Mouse (Mus musculus) v-Abl transformed pro-B cells (cell line): ENCODE data around the gene Mapk3.

Source experiments
- in situ Hi-C, 2 experiments: fragments of 400-800 bp; cut with MboI; formaldehyde crosslinking; loops; one replicate each; pipeline ENCODE4 v1.15.1; 2025; ENCODE audit not compliant: unreplicated experiment in 2 of 2

Gene Mapk3

DNA sequence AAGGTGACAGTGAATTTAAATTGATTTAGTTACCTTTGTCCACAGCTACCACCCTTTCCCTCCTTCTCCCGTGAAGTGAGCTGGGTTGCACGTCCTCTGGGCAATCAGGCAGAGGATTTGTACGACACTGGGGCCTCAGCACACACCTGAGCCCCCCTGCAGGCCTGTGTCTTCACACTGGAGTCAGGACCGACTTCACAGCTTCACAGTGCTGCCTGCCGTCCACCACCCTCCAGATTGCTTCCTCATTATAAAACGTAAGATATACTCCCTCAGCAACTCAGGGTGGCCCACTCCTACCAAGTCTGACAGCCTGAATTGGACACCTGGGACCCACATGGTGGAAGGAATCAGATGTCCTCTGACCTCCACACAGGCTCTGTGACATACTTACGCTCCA lies 862 bp upstream of the Mapk3 start:
- in situ Hi-C loops = no loop called here

DNA sequence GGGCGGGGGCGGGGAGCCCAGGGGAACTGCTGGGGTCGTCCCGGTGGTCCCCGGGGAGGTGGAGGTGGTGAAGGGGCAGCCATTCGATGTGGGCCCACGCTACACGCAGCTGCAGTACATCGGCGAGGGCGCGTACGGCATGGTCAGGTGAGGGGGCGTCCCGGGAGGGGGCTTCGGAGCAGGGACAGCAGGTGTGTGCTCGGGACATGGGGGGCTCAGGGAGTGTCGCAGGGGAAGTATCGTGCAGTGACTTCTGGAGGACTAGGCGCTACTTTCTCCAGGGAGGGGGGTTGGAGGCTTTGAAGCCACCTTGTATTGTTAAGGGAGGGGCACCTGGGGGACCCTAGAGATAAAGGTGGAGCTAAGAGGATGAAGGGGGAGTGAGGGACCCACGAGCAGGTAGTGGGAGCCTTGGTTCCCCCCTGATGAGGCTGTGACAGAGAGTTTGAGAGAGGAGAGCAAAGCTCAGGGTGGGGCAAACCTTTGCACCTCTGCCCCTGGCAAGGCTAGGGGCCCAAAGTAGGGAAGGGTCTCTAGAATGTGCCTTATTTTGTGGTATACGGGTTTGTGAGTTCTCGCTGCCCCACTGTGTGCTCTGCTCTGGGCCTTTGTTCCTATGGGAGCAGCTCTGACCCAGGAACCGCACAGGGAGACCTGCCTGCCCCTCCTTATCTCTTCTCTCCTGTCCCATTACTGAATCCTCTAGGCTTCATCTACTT lies 430 bp downstream of the Mapk3 start:
- in situ Hi-C loops = loop anchor here in 1 of 2 experiments (5.0 kb wide), 1 partner anchor 58 kb away; no protein-coding TSS in a partner anchor

DNA sequence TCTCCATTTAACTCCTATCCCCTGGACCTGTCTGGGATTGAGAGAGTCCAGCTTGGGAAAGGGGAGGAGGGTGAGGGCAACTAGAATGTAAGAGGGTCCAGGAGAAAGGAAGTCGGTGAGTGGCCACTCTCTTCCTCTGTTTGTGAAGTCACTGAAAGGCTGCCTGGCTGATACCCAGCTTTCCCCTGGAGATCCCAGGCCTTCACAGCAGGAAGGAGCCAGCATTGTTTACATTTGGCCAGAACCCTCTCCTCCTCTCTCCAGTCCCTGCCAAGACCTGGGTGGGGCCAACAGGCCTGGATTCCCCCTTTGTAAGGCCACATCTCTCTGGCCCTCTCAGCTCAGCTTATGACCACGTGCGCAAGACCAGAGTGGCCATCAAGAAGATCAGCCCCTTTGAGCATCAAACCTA lies 996 bp downstream of the Mapk3 start:
- in situ Hi-C loops = loop anchor here in 1 of 2 experiments (5.0 kb wide), 1 partner anchor 58 kb away; no protein-coding TSS in a partner anchor

DNA sequence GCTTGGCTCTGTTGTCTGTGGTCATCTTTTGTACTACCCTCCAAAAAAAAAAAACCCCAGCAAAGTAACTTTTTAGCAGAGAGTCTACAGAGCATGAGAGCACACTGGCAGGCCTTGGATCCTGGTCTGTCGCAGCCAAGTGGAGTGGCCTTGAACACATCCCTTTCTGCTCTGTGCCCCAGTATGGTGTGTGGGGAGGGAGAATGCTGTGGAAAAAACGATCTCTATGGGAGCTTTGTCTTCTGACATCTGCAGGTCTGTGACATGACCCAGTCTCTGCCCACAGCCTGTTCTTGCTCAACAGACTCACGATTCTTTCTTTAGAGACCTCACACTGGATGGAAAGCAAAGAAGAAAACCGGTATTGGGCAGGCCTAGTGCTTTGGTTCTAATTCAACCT lies 1.6 kb downstream of the Mapk3 start:
- in situ Hi-C loops = loop anchor here in 1 of 2 experiments (5.0 kb wide), 1 partner anchor 59 kb away; no protein-coding TSS in a partner anchor

DNA sequence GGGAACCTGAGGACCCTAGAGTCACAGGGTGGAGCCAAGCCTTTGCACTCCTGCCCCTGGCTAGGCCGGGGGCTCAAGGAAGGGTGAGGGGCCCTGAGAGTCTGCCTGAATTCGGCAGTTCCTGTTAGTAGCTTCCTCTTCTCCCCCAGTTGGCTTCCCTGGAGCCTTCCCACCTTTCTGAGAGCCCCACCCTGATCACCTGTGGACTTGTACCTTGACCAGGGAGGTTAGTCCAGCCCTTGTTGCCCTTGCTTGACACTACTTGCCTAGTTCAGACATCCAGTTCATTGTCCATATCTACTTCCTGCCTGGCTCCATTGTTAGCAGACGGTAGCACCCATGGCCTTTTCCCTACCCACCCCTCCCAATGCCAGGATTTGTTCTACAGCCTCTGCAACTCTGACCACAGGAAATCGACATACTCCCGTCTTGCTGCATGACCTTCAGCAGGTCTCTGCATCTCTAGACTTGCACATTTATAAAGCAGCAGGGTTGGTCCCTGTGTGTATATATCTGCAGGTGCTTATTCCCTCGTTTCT lies 2.2 kb downstream of the Mapk3 start:
- in situ Hi-C loops = loop anchor here in 1 of 2 experiments (5.0 kb wide), 1 partner anchor 59 kb away; no protein-coding TSS in a partner anchor

DNA sequence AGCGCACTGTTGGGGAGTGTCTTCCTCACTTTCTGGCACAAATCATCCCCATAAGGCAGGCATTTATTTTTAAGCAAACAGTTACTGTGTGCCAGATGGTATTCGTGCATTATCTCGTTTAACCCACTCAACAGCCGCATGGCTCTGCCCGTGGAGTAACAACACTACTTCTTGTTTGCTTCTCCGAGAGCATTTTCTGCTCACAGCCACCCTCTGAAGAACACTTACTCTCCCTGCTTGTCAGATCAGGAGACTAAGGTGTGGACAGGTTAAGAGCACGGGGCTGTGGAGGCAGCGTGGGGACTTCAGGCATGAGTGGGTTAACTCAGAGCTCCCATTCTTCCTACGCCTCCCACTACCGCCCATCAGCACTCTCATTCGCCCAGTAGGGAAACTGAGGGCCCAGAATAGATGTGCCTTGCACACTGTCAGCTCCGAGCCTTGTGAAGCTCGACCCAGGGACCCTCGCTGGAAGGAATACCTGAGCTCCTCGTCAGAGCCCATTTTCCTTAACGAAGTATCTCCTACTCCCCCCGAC lies 3.1 kb downstream of the Mapk3 start:
- in situ Hi-C loops = loop anchor here in 1 of 2 experiments (5.0 kb wide), 1 partner anchor 60 kb away; no protein-coding TSS in a partner anchor

DNA sequence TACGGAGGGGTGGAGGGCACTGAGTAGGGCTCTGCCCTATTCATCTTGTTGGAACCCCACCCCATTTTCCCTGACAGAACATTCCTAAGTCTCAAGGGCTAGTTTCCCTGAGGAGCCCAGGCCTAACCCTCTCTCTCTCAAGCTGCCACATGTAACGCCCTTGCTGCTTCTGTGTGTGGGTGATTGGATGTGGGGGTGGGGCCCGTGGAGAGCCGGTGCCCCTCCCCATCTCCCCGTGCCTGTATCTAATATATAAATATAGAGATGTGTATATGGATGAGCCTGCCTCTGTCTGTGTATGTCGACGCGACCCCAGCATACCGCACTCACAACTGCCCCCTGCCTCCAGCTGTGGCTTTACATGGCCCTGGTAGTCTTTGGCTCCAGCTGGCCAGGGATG lies 6.1 kb downstream of the Mapk3 start:
- in situ Hi-C loops = no loop called here

DNA sequence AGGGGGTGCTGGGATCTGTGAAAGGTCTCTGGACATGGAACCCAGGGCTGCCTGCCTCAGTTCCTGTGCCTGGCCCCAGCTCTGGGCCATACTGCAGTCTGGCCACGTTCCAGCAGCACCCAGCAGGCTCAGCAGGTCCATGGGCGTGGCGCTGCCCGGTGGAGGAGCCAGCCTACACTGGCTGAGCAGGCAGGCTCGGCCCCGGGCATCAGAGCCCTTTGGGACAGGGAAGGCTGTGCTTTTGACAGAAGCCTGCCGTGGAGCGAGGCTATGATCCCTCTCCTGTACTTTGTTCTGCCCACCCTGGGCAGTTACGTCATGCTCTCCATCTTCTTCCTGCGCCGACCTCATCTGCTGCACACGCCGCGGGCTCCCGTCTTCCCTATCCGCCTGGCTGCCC lies 6.8 kb downstream of the Mapk3 start, which contains the start of gene Gdpd3:
Gene Gdpd3 (plus strand): TSS at position 134 of the 400 bp plus-strand sequence.
- in situ Hi-C loops = no loop called here

DNA sequence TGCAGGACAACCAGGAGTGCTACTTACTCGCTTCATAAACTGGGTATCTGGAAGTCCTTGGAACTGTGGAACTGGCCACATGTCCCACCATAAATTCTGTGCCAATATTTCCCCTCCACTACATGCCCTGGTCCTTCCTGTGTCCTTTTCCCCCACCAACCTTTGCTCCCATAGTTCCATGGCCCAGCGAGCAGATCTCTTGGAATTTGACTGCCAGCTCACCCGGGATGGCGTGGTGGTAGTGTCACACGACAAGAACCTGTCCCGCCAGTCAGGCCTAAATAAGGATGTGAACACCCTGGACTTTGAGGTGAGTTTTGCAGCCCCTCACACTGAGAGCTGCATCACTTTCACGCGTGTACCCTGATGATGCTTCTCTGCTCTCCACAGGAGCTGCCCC lies 7.6 kb downstream of the Mapk3 start:
- in situ Hi-C loops = no loop called here

DNA sequence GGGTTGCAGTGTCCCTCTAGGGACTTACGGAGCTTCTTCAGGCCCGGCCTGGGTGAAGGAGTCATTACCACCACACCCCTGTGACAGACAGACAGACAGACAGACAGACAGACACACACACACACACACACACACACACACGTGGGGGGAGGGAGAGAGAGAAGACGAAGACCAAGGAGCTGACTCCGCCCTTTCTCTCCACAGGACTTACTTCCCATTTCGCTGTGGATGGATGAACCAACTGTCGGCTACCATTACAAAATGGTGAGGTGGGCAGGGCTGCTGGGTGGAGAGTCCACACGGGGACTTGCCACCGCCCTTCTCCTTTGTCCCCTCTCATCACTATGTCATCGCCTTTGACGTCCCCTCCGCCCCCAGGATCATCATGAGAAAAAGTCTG lies 11.4 kb downstream of the Mapk3 start:
- in situ Hi-C loops = no loop called here

DNA sequence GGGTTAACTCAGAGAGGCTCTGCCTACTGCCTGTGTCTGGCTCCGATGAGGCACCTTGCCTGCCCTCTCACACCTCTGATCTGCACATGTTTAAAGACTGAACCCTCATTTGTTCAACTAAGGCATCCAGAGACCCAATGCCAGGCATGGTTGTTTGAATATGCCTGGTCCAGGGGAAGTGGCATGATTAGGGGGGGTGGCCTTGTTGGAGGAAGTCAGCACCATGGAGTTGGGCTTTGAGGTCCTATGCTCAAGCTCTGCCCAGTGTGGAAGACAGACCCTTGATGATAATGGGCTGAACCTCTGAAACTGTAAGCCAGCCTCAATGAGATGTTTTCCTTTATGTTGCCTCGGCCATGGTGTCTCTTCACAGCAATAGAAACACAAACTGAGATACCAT lies 13.9 kb downstream of the Mapk3 start:
- in situ Hi-C loops = no loop called here

DNA sequence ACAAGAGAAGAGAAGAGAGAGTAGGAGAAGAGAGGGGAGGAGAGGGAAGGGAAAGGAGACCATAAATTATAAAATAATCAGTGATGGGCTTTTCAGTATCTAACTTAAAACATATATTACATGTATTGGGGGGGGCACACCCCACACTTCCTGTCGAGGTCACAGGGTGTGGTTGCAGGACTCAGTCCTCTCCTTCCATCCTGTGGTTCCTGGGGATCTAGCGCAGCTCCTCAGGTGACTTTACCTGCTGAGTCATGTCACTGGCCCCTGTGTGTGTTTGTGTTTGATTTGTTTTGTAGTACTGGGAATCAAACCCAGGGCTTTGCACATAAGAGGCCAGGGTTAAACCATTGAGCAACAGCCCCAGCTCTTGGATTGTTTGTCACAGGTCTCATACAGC lies 15.1 kb downstream of the Mapk3 start:
- in situ Hi-C loops = no loop called here

DNA sequence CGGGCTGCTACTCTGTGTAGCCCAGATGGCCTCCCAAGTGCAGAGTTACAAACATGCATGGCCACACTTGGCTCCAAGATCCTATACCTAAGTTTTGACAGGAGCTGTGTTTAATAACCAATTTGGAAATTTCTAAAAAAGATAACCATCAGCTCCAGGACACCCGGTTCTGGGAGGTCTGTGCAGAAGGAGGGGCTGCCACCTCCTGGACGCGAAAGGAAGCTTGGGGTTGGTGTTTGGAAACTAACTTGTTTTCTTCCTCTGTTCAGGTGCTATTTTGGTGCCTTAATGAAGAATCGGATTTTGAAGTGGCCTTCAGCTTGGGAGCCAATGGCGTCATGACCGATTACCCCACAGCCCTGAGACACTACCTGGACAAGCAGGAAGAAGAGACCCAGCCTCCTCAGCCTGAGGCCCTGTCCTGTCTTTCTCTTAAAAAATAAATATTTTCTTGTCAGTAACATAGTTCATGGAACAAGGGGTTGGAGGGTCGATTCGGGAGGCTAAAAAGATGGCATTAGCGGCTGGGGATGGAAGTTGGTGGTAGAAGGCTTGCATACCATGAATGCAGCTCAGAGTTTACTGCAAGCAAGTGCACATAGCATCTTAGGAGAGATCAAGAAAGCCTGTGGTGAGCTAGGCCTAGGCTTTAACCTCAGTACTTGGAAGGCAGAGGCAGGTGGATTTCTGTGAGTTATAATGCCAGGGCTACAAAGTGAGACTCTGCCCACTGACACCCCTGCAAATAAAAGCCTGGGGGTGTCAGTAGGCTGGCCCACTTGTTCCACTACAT lies 16.0 kb downstream of the Mapk3 start:
- in situ Hi-C loops = loop anchor here in 1 of 2 experiments (5.0 kb wide), 1 partner anchor 73 kb away; no protein-coding TSS in a partner anchor

DNA sequence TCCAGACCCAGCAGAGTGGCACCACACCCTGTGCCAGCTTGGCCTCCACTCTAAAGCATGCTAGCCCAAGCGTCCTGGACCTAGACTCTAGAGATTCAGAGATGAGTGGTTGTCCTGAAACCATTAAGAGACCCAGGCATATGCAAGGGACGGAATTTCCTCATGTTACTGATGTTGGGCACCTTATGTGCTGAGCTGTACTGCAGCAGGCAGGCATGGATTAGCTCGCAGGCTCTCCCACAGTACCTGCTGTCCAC lies 16.5 kb downstream of the Mapk3 start:
- in situ Hi-C loops = loop anchor here in 1 of 2 experiments (5.0 kb wide), 1 partner anchor 74 kb away; no protein-coding TSS in a partner anchor

DNA sequence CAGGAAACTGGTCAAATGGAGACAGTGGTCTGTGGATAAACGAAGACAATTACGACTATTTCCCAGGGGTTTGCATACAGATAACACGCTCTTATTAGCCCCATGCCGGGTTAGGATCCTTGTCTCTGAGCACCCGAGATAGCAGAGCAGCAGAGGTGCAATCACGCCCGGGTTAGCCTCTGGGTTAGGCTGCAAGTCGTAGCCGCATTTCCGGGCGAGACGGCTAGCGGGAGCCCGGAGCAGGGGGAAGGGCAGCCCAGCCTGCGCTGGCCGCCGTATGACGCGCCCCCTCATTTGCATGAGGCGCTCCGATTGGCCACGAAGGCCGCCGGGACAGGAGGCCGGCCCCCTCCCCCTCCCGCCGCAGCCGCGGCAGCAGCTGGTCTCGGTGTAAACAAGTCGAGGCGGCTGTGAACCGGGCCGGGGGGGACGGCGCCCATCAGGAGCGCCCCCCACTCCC lies 17.2 kb downstream of the Mapk3 start, which contains the start of gene Ypel3:
Gene Ypel3 (plus strand): TSS at position 358 of the 460 bp plus-strand sequence.
- in situ Hi-C loops = loop anchor here in 1 of 2 experiments (5.0 kb wide), 1 partner anchor 74 kb away; no protein-coding TSS in a partner anchor

DNA sequence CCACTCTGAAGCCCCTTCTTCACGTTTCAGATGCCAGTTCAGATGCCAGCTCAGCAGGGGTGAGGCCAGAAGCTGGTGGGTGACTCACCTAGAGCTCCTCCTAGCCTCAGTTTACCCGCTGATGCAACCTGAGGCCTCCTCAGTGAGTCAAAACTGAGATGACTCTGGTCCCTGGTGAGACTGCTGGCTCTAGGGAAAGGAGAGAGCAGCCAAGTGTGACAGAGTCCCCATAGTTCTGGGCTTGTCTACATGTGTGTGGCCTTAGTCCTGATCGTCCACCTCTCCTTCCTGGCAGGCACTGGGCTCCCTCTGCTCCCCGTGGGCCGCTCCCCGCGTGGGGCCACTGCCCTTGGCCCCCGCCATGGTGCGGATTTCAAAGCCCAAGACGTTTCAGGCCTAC lies 18.1 kb downstream of the Mapk3 start:
- in situ Hi-C loops = loop anchor here in 1 of 2 experiments (5.0 kb wide), 1 partner anchor 75 kb away; no protein-coding TSS in a partner anchor

DNA sequence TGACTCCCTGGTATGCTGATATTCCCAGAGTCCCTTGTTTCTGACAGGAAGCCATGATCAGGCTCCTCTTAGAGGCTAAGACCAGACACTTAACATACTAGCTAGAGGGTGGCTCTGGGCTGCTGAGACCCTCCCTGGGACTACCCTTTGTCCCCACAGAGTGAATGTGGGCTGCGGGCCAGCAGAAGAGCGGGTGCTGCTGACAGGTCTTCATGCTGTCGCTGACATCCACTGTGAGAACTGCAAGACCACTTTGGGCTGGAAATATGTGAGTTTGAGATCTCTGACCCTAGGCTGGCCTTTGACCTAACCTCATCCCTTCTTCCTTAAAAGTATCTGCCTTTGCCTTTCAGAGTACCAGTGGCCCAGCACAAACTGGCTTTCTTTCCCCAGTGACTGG lies 18.7 kb downstream of the Mapk3 start:
- in situ Hi-C loops = loop anchor here in 1 of 2 experiments (5.0 kb wide), 1 partner anchor 76 kb away; no protein-coding TSS in a partner anchor

DNA sequence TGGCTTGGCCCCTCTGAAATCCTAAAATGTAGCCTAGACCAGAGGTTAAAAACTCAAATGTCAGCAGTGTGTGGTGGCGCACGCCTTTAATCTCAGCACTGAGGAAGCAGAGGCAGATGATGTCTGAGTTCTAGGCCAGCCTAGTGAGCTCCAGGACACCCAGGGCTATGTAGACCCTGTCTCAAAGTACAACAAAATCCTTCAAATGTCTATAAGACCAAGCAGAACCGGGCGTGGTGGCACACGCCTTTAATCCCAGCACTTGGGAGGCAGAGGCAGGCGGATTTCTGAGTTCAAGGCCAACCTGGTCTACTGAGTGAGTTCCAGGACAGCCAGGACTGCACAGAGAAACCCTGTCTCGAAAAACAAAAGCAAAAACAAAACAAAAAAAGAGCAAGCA lies 19.7 kb downstream of the Mapk3 start:
- in situ Hi-C loops = loop anchor here in 1 of 2 experiments (5.0 kb wide), 1 partner anchor 77 kb away; no protein-coding TSS in a partner anchor

DNA sequence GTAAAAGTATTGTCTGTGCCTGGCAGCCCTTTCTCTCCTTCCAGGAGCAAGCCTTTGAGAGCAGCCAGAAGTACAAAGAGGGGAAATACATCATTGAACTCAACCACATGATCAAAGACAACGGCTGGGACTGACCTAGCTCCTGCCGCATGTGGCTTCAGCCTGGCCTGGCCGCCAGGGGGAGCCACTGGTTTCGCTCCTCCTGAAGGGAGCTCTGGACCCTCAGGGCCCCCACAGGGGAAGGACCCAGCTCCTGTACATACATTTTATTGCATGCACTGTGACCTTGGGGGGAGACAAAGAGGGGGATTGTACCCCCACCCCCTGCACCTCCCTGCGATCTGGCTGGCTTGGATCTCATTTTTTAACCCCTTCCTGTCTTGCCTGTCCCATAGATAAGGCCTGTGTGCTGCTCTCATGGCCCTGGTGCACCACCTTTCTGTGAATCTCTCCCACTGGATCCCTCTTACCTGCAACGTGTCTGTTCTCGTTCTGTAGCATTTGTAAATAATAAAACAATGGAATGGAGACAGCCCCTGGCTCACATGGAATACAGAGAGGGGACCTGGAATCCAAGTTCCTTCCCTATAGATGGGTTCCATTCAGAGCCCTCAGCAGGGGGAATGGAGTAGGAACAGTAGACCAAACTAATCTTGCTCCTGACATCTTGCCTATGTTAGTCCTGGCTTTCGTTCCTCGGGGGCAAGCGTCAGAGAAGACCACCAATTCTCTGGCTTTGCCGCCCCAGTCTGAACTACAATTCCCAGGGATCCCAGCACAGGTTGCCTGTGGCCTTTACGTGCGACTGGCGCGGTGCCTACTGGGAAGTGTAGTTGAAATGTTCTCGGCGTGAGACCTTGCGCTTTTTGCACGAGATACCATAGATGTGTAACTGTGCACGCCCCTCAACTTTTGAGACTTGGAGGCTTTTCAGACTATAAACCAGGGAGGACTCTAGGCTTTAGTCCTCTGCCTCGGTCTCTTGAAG lies 20.9 kb downstream of the Mapk3 start:
- in situ Hi-C loops = loop anchor here in 1 of 2 experiments (5.0 kb wide), 1 partner anchor 78 kb away; no protein-coding TSS in a partner anchor
